Mouse (Mus musculus) liver, embryonic 16.5 days (tissue): ENCODE results near the gene Dbf4. TPM values are rescaled to one million over a fixed set of nuclear protein-coding genes. Genes with fewer than 3 reads are reported as not detected.

ENCODE experiments used
- ATAC-seq: fragments of 200-750 bp; cut with Nextera tagmentation; 2 replicates; pipeline ENCODE4 v1.8.0; 2017; ENCODE audit warnings: low read depth, mild to moderate bottlenecking, moderate number of reproducible peaks, moderate library complexity
- H3K27ac ChIP-seq: fragments of 300-500 bp; sonication (generic); 2 replicates; pipeline ENCODE4 v1.5.1; 2014; ENCODE audit warnings: mild to moderate bottlenecking, low read length
- H3K27me3 ChIP-seq: fragments of 300-500 bp; sonication (generic); 2 replicates; pipeline ENCODE4 v1.6.1; 2014; ENCODE audit warnings: low read depth, low read length, mixed read lengths; ENCODE audit not compliant: control insufficient read depth, insufficient read depth
- H3K36me3 ChIP-seq: fragments of 300-500 bp; sonication (generic); 2 replicates; pipeline ENCODE4 v1.6.1; 2014; ENCODE audit warnings: mild to moderate bottlenecking; ENCODE audit not compliant: control insufficient read depth, insufficient read depth
- H3K4me1 ChIP-seq: fragments of 300-500 bp; sonication (generic); 2 replicates; pipeline ENCODE4 v1.6.1; 2014; ENCODE audit warnings: low read depth, low read length, mixed read lengths; ENCODE audit not compliant: control insufficient read depth
- H3K4me2 ChIP-seq: fragments of 300-500 bp; sonication (generic); 2 replicates; pipeline ENCODE4 v1.6.1; 2014; ENCODE audit warnings: low read depth, low read length, mixed read lengths
- H3K4me3 ChIP-seq: fragments of 300-500 bp; sonication (generic); 2 replicates; pipeline ENCODE4 v1.5.1; 2014; ENCODE audit warnings: low read depth, mild to moderate bottlenecking, low read length
- H3K9ac ChIP-seq: fragments of 300-500 bp; sonication (generic); 2 replicates; pipeline ENCODE4 v1.6.1; 2014; ENCODE audit warnings: low read depth, low read length
- H3K9me3 ChIP-seq: fragments of 300-500 bp; sonication (generic); replicated peaks from 2 replicates; pipeline ENCODE4 v1.6.1; 2016; ENCODE audit warnings: low read length; ENCODE audit not compliant: control insufficient read depth
- whole genome bisulfite sequencing: fragments of 180-500 bp; shearing (Covaris S2); extraction: QIAGEN DNeasy Blood & Tissue Kit; methylation state at CpG from one replicate; pipeline ENCODE4 v1.1.7; 2014; ENCODE audit not compliant: insufficient replicate concordance; 5-methylcytosine and 5-hydroxymethylcytosine counted together
- polyA plus RNA-seq: library from polyadenylated mRNA; unstranded; fragments of >200 nt; fragmentation: Nextera tagmentation; extraction: Ambion mirVana; gene quantifications from 2 replicates; pipeline ENCODE4 v1.2.1, GENCODE M21; 2015

The Dbf4 gene
- polyA plus RNA-seq, 1 experiment from 2014 or later: 22.6 TPM

- H3K36me3 ChIP-seq: no peaks in the 10 kb centered on the region
- H3K27me3 ChIP-seq: no peaks in the 10 kb centered on the region
- H3K9me3 ChIP-seq: no peaks in the 10 kb centered on the region
- no peak overlapping the region for H3K4me3 ChIP-seq
- no peaks in the 10 kb centered on the region for H3K4me1 ChIP-seq
- H3K27ac ChIP-seq: no peak overlapping the region
- no peak for ATAC-seq
- no peak overlapping the region for H3K4me2 ChIP-seq
- no peak overlapping the region for H3K9ac ChIP-seq
- WGBS: 35% methylated on average over 10 of the region's 10 CpGs
Measured at GRCm38 (mm10) chr5:8349557-8349956, 73.0 kb downstream of the Dbf4 start.

Other genes starting within 250 kb of the Dbf4 start
- gene Adam22, start 54.6 kb downstream of the Dbf4 start, polyA plus RNA-seq: 0.19 and 0.40 TPM in 2 replicates
- gene Slc25a40, start 134 bp upstream of the Dbf4 start, polyA plus RNA-seq: 3.0 and 3.9 TPM in 2 replicates
- gene Rundc3b, start 200.2 kb upstream of the Dbf4 start, polyA plus RNA-seq: 0.04 and 0.12 TPM in 2 replicates
- gene Abcb1a, start 237.4 kb upstream of the Dbf4 start, polyA plus RNA-seq: 0.81 and 0.84 TPM in 2 replicates